Mouse (Mus musculus): ENCODE results near the gene Cox6a2. TPM values are rescaled to one million over a fixed set of nuclear protein-coding genes. Genes with fewer than 3 reads are reported as not detected.
"Not testable (repeated sequence)": the region's sequence is repeated elsewhere in the genome, so short reads cannot be mapped to it uniquely, and the experiment has no call there.

Gene Cox6a2
- polyA plus RNA-seq, 1 experiment, result 243 TPM

- Histone ChIP-seq H3K4me1 (ENCODE audit: control insufficient read depth, insufficient read depth, low read length) (no peaks in the 10 kb centered on the region), H3K4me3 (replicated peaks; ENCODE audit: extremely low read depth, low read depth, low read length) (no peak overlapping the region)
- no peak for TF ChIP-seq CTCF (IDR thresholded peaks at IDR 0.05; ENCODE audit: insufficient read depth, low read length)
- TF ChIP-seq POLR2A (IDR thresholded peaks at IDR 0.05; ENCODE audit: borderline replicate concordance, extremely low read depth, low read depth, low read length), result no peak
- no peak for DNase-seq
- 93% methylated on average over 8 of the region's 8 CpGs for WGBS
Observed at GRCm38 (mm10) chr7:128204179-128204578, 2.0 kb downstream of the Cox6a2 start.

- DNase-seq, result no peak
- H3K4me1 ChIP-seq (ENCODE audit: control insufficient read depth, insufficient read depth, low read length), result no peaks in the 10 kb centered on the region
Observed at GRCm38 (mm10) chr7:128203071-128203470, 3.1 kb downstream of the Cox6a2 start.

DNA sequence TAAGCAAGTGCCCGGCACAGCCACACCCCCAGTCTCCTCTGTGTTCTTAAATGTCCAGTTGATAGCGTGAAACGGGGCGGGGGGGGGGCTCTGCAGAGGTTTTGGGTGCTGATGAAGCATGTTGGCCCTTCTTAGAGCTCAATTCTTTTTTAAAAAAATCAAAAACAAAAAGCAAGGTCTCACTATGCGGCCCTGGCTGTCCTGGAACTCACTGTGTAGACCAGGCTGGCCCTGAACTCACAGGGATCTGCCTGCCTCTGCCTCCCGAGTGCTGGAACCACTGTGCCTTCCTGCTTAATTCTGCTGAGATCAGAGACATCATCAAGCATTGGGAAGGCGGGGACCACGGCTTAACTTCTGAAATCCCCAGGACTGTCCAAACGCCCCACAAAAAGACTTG is 4.6 kb downstream of the Cox6a2 start:
- 90% methylated on average over 9 of the region's 9 CpGs for WGBS
- DNase-seq, result no peak
- Histone ChIP-seq H3K4me1 (ENCODE audit: control insufficient read depth, insufficient read depth, low read length) (no peaks in the 10 kb centered on the region), H3K4me3 (replicated peaks; ENCODE audit: extremely low read depth, low read depth, low read length) (no peak overlapping the region)
- no peak for TF ChIP-seq CTCF (IDR thresholded peaks at IDR 0.05; ENCODE audit: insufficient read depth, low read length)
- no peak for TF ChIP-seq POLR2A (IDR thresholded peaks at IDR 0.05; ENCODE audit: borderline replicate concordance, extremely low read depth, low read depth, low read length)

More at GRCm38 (mm10) chr7:128203071-128203470, 3.1 kb downstream of the Cox6a2 start:
- TF ChIP-seq CTCF (IDR thresholded peaks at IDR 0.05; ENCODE audit: insufficient read depth, low read length) (no peak), POLR2A (IDR thresholded peaks at IDR 0.05; ENCODE audit: borderline replicate concordance, extremely low read depth, low read depth, low read length) (no peak)
- no peak overlapping the region for H3K4me3 ChIP-seq (replicated peaks; ENCODE audit: extremely low read depth, low read depth, low read length)
- 85% methylated on average over 9 of the region's 9 CpGs for WGBS

GRCm38 (mm10) chr7:128181691-128182090 is 24.5 kb downstream of the Cox6a2 start:
- no peak for DNase-seq
- WGBS, result 78% methylated on average over 10 of the region's 10 CpGs

DNA sequence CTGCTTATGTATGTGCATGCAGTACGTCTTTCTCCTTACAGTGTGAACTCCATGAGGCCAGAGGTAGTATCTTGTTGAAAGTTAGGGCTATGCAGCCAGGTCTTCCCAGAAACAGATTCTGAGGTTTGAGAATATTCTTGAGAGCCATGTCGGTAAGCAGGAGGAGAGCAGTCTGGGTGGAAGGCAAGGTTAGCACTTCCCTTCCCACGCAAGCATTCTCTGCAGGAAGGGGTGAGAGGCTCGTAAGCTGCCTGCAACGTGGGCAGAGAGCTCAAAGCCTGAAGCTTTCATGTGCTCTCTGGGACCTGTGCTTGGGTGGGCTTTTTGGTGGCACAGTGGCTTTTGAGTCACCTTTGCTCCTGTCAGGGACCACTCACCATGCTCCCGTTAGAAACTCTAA is 25.6 kb downstream of the Cox6a2 start:
- H3K4me3 ChIP-seq (replicated peaks; ENCODE audit: extremely low read depth, low read depth, low read length), result no peak overlapping the region
- DNase-seq, result no peak
- TF ChIP-seq CTCF (IDR thresholded peaks at IDR 0.05; ENCODE audit: insufficient read depth, low read length) (no peak), POLR2A (IDR thresholded peaks at IDR 0.05; ENCODE audit: borderline replicate concordance, extremely low read depth, low read depth, low read length) (no peak)
- H3K4me1 ChIP-seq (ENCODE audit: control insufficient read depth, insufficient read depth, low read length), result no peaks in the 10 kb centered on the region
- WGBS, result 60% methylated on average over 6 of the region's 6 CpGs

More at GRCm38 (mm10) chr7:128181691-128182090, 24.5 kb downstream of the Cox6a2 start:
- Histone ChIP-seq H3K4me3 (replicated peaks; ENCODE audit: extremely low read depth, low read depth, low read length) (no peak overlapping the region), H3K4me1 (ENCODE audit: control insufficient read depth, insufficient read depth, low read length) (no peaks in the 10 kb centered on the region)
- TF ChIP-seq CTCF (IDR thresholded peaks at IDR 0.05; ENCODE audit: insufficient read depth, low read length) (no peak), POLR2A (IDR thresholded peaks at IDR 0.05; ENCODE audit: borderline replicate concordance, extremely low read depth, low read depth, low read length) (no peak)

- TF ChIP-seq POLR2A (IDR thresholded peaks at IDR 0.05; ENCODE audit: borderline replicate concordance, extremely low read depth, low read depth, low read length) (no peak), CTCF (IDR thresholded peaks at IDR 0.05; ENCODE audit: insufficient read depth, low read length) (no peak)
- WGBS, result 63% methylated on average over 7 of the region's 7 CpGs
- Histone ChIP-seq H3K4me3 (replicated peaks; ENCODE audit: extremely low read depth, low read depth, low read length) (no peak overlapping the region), H3K4me1 (ENCODE audit: control insufficient read depth, insufficient read depth, low read length) (no peaks in the 10 kb centered on the region)
- no peak for DNase-seq
Observed at GRCm38 (mm10) chr7:128180126-128180525, 26.1 kb downstream of the Cox6a2 start.

DNA sequence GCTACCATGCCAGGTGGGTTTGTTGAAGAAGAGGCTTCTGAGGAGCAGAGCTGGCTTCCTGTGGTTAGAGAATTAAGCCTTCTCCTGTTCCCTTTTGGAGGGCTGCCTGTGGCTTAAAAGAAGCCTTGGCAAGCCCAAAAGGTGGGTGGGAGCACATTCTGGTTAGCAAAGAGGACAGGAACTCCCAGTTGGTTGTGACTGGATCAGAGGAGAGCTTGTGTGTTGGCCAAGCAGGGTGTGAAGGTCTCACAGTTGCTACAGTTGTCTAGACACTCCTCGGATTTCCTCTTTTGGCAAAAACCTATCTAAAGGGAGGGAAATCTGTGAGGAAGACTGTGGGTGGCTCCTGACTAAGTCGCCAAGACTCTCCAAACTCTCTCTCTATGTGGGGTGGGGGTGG is 27.8 kb downstream of the Cox6a2 start:
- 44% methylated on average over 2 of the region's 2 CpGs for WGBS

GRCm38 (mm10) chr7:128169996-128170395 is 36.2 kb downstream of the Cox6a2 start:
- H3K4me1 ChIP-seq (ENCODE audit: control insufficient read depth, insufficient read depth, low read length), result no peaks in the 10 kb centered on the region
- TF ChIP-seq CTCF (IDR thresholded peaks at IDR 0.05; ENCODE audit: insufficient read depth, low read length) (no peak), POLR2A (IDR thresholded peaks at IDR 0.05; ENCODE audit: borderline replicate concordance, extremely low read depth, low read depth, low read length) (no peak)
- WGBS, result 72% methylated on average over 3 of the region's 3 CpGs
- no peak overlapping the region for H3K4me3 ChIP-seq (replicated peaks; ENCODE audit: extremely low read depth, low read depth, low read length)
- DNase-seq, result no peak

More for the DNA sequence above, 27.8 kb downstream of the Cox6a2 start:
- TF ChIP-seq POLR2A (IDR thresholded peaks at IDR 0.05; ENCODE audit: borderline replicate concordance, extremely low read depth, low read depth, low read length) (no peak), CTCF (IDR thresholded peaks at IDR 0.05; ENCODE audit: insufficient read depth, low read length) (no peak)
- DNase-seq, result no peak
- Histone ChIP-seq H3K4me1 (ENCODE audit: control insufficient read depth, insufficient read depth, low read length) (no peaks in the 10 kb centered on the region), H3K4me3 (replicated peaks; ENCODE audit: extremely low read depth, low read depth, low read length) (no peak overlapping the region)

- DNase-seq, result no peak
- no peak for TF ChIP-seq POLR2A (IDR thresholded peaks at IDR 0.05; ENCODE audit: borderline replicate concordance, extremely low read depth, low read depth, low read length)
- no peak for TF ChIP-seq CTCF (IDR thresholded peaks at IDR 0.05; ENCODE audit: insufficient read depth, low read length)
- WGBS, result 66% methylated on average over 7 of the region's 7 CpGs
- H3K4me1 ChIP-seq (ENCODE audit: control insufficient read depth, insufficient read depth, low read length), result no peaks in the 10 kb centered on the region
- no peak overlapping the region for H3K4me3 ChIP-seq (replicated peaks; ENCODE audit: extremely low read depth, low read depth, low read length)
Observed at GRCm38 (mm10) chr7:128166391-128166790, 39.8 kb downstream of the Cox6a2 start.

GRCm38 (mm10) chr7:128164001-128164400 is 42.2 kb downstream of the Cox6a2 start:
- no peaks in the 10 kb centered on the region for H3K4me1 ChIP-seq (ENCODE audit: control insufficient read depth, insufficient read depth, low read length)
- WGBS, result 95% methylated on average over 4 of the region's 4 CpGs
- no peak overlapping the region for H3K4me3 ChIP-seq (replicated peaks; ENCODE audit: extremely low read depth, low read depth, low read length)
- TF ChIP-seq POLR2A (IDR thresholded peaks at IDR 0.05; ENCODE audit: borderline replicate concordance, extremely low read depth, low read depth, low read length), result no peak
- TF ChIP-seq CTCF (IDR thresholded peaks at IDR 0.05; ENCODE audit: insufficient read depth, low read length), result no peak
- DNase-seq, result no peak

GRCm38 (mm10) chr7:128158688-128159354 is 47.4 kb downstream of the Cox6a2 start:
- not testable (repeated sequence) for H3K4me3 ChIP-seq (replicated peaks; ENCODE audit: extremely low read depth, low read depth, low read length); DNase-seq; H3K4me1 ChIP-seq (ENCODE audit: control insufficient read depth, insufficient read depth, low read length)
- 65% methylated on average over 8 of the region's 8 CpGs for WGBS
